Mouse (Mus musculus) kidney, adult 2 months (tissue): ENCODE measurements at regions not wholly inside any gene's neighbourhood (a gene's known extent, or its start where the extent isn't known, plus 50 kb on each side); places are given as distances from the start of the nearest gene placed in this dataset.

Source experiments
- CTCF ChIP-seq: fragments of 200-500 bp; conservative IDR thresholded peaks from 2 replicates; pipeline ENCODE4 v1.5.1; 2011; ENCODE audit warnings: low read depth, mild to moderate bottlenecking, control low read depth, low read length, moderate library complexity, mixed read lengths; ENCODE audit not compliant: insufficient read depth, insufficient read length
- POLR2A ChIP-seq: fragments of 200-500 bp; IDR thresholded peaks from one replicate; pipeline ENCODE4 v1.6.1; 2011; ENCODE audit warnings: low read depth, low read length, control low read depth

GRCm38 (mm10) chr13:53652826-53653225 lies 180.0 kb upstream of the Msx2 start:
- TF ChIP-seq CTCF (no peak), POLR2A (no peak)
